Mouse (Mus musculus) liver, embryonic 15.5 days (tissue): ENCODE measurements around the gene Galnt12. TPM values are rescaled to one million over a fixed set of nuclear protein-coding genes. Genes with fewer than 3 reads are reported as not detected.

ENCODE experiments used
- ATAC-seq: fragments of 200-750 bp; cut with Nextera tagmentation; 2 replicates; pipeline ENCODE4 v1.8.0; 2017; ENCODE audit warnings: moderate number of reproducible peaks, mild to moderate bottlenecking, moderate library complexity; ENCODE audit not compliant: insufficient read depth
- H3K27ac ChIP-seq: fragments of 300-500 bp; sonication (generic); replicated peaks from 2 replicates; pipeline ENCODE4 v1.5.1; 2015; ENCODE audit warnings: mild to moderate bottlenecking, inconsistent platforms
- H3K27me3 ChIP-seq: fragments of 300-500 bp; sonication (generic); 2 replicates; pipeline ENCODE4 v1.6.1; 2015; ENCODE audit warnings: mild to moderate bottlenecking, inconsistent platforms
- H3K36me3 ChIP-seq: fragments of 300-500 bp; sonication (generic); replicated peaks from 2 replicates; pipeline ENCODE4 v1.6.1; 2015; ENCODE audit warnings: moderate library complexity, mild to moderate bottlenecking, inconsistent platforms
- H3K4me1 ChIP-seq: fragments of 300-500 bp; sonication (generic); replicated peaks from 2 replicates; pipeline ENCODE4 v1.6.1; 2015; ENCODE audit warnings: inconsistent platforms
- H3K4me2 ChIP-seq: fragments of 300-500 bp; sonication (generic); 2 replicates; pipeline ENCODE4 v1.6.1; 2015; ENCODE audit warnings: moderate library complexity, mild to moderate bottlenecking, inconsistent platforms
- H3K4me3 ChIP-seq: fragments of 300-500 bp; sonication (generic); replicated peaks from 2 replicates; pipeline ENCODE4 v1.5.1; 2015; ENCODE audit warnings: mild to moderate bottlenecking, inconsistent platforms
- H3K9ac ChIP-seq: fragments of 300-500 bp; sonication (generic); 2 replicates; pipeline ENCODE4 v1.6.1; 2015; ENCODE audit warnings: moderate library complexity, mild to moderate bottlenecking, inconsistent platforms
- H3K9me3 ChIP-seq: fragments of 300-500 bp; sonication (generic); replicated peaks from 2 replicates; pipeline ENCODE4 v1.6.1; 2016; ENCODE audit warnings: inconsistent platforms
- WGBS: fragments of 180-500 bp; shearing (Covaris S2); methylation state at CpG from one replicate; pipeline ENCODE4 v1.1.7; 2015; ENCODE audit warnings: mixed read lengths; ENCODE audit not compliant: insufficient replicate concordance; 5-methylcytosine and 5-hydroxymethylcytosine counted together
- polyA plus RNA-seq: library from polyadenylated mRNA; unstranded; fragments of >200 nt; fragmentation: Nextera tagmentation; extraction: Ambion mirVana; gene quantifications from 2 replicates; pipeline ENCODE4 v1.2.1, GENCODE M21; 2015

Gene Galnt12
- polyA plus RNA-seq, 1 experiment from 2014 or later = 0.70 TPM

DNA sequence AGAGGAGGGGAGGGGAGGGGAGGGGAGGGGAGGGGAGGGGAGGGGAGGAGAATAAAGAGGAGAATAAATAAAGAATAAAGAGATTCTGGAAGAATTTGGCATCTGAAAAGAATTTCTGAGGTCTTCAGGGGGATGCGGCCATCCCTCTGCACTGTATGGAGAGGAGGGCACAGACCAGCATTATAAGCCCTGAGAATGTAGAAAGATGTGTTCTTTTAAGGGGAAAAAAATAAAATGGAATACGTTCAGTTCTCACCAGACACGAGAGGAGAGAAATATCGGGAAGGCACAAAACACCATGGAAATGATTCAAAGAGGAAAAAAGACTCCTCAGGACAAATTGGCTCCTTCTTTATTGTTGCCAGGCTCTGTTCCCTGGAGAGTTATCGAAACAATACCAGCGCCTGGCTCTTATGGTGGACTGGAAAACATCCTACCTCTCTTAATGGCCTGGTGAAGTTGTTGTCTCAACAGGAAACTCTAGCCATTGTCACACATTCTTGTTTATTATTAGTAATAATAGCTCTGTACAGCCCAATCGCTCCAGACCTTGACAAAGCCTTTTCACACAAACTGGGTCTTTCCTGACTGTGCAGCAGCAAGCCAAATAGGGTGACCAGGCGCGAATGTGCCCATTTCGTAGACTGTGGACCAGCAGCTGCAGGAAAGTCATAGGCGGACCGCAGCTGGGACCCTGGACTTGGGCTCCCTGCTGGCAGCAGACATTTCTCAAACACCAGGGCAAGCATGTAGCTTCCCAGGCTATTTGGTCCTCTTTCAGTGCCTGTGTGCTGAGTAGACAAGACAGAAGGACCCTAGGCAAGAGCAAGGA, 70.3 kb downstream of the Galnt12 start:
- Histone ChIP-seq H3K27ac (no peak overlapping the region), H3K9ac (no peak overlapping the region), H3K27me3 (no peaks in the 10 kb centered on the region), H3K36me3 (no peaks in the 10 kb centered on the region), H3K4me1 (no peaks in the 10 kb centered on the region), H3K4me3 (no peak overlapping the region), H3K9me3 (no peaks in the 10 kb centered on the region), H3K4me2 (no peak overlapping the region)
- ATAC-seq = no peak
- WGBS = 44% methylated on average over 12 of the region's 12 CpGs

GRCm38 (mm10) chr4:47172314-47172713, 80.6 kb downstream of the Galnt12 start:
- Histone ChIP-seq H3K9ac (no peak overlapping the region), H3K4me3 (no peak overlapping the region), H3K27me3 (no peaks in the 10 kb centered on the region), H3K4me2 (no peak overlapping the region), H3K4me1 (no peaks in the 10 kb centered on the region), H3K27ac (no peak overlapping the region), H3K36me3 (no peaks in the 10 kb centered on the region), H3K9me3 (no peaks in the 10 kb centered on the region)
- no peak for ATAC-seq
- 42% methylated on average over 1 of the region's 1 CpGs for WGBS

Other genes with a start within 250 kb of the Galnt12 start
- 0.02 TPM in 1 of 2 replicates, not detected in the other for gene Gabbr2, start 100.0 kb upstream of the Galnt12 start, polyA plus RNA-seq
- gene Anks6, start 34.5 kb upstream of the Galnt12 start, polyA plus RNA-seq = 0.08 and 0.22 TPM in 2 replicates
- gene Col15a1, start 116.3 kb downstream of the Galnt12 start, polyA plus RNA-seq = 0.26 and 0.53 TPM in 2 replicates